Mouse (Mus musculus) liver, postnatal 0 days (tissue): ENCODE results near the gene Vwa3b.

ENCODE experiments used
- CTCF ChIP-seq: sonication (generic); IDR thresholded peaks from 2 replicates; pipeline ENCODE4 v1.5.1; 2016; ENCODE audit warnings: antibody characterized with exemption, low read depth
- EP300 ChIP-seq: IDR thresholded peaks from 2 replicates; pipeline ENCODE4 v1.6.1; 2016; ENCODE audit warnings: antibody characterized with exemption, low read depth, mild to moderate bottlenecking

GRCm38 (mm10) chr1:37220134-37220907 is 193.9 kb downstream of the Vwa3b start:
- TF ChIP-seq CTCF (no peak), EP300 (no peak)
